Mouse (Mus musculus): Measurements from ENCODE around the gene Nanog. TPM values are rescaled to one million over a fixed set of nuclear protein-coding genes. Genes with fewer than 3 reads are reported as not detected.

Gene Nanog
- polyA plus RNA-seq, 1 experiment: 0.06 TPM

GRCm38 (mm10) chr6:122743353-122743752 is 36.1 kb downstream of the Nanog start:
- WGBS: 36% methylated on average over 11 of the region's 11 CpGs
- TF ChIP-seq POLR2A (IDR thresholded peaks at IDR 0.05; ENCODE audit: low read depth, low read length) (no peak), CTCF (conservative IDR thresholded peaks at IDR 0.05; ENCODE audit: insufficient read depth, insufficient read length, low read depth, low read length) (no peak)
- no peak overlapping the region for H3K4me3 ChIP-seq (ENCODE audit: insufficient read depth, low read depth, low read length)
- no peaks in the 10 kb centered on the region; the same call in 1 of the 2 replicates for H3K27me3 ChIP-seq (replicated peaks; ENCODE audit: control insufficient read depth, insufficient read depth, low read length)
- no peak for DNase-seq
- no peaks in the 10 kb centered on the region for H3K4me1 ChIP-seq (ENCODE audit: control insufficient read depth, insufficient read depth, low read length)
- H3K27ac ChIP-seq (ENCODE audit: insufficient read depth, low read depth, low read length): no peak overlapping the region
- no peaks in the 10 kb centered on the region for H3K36me3 ChIP-seq (ENCODE audit: control insufficient read depth, insufficient read depth, low read length)

DNA sequence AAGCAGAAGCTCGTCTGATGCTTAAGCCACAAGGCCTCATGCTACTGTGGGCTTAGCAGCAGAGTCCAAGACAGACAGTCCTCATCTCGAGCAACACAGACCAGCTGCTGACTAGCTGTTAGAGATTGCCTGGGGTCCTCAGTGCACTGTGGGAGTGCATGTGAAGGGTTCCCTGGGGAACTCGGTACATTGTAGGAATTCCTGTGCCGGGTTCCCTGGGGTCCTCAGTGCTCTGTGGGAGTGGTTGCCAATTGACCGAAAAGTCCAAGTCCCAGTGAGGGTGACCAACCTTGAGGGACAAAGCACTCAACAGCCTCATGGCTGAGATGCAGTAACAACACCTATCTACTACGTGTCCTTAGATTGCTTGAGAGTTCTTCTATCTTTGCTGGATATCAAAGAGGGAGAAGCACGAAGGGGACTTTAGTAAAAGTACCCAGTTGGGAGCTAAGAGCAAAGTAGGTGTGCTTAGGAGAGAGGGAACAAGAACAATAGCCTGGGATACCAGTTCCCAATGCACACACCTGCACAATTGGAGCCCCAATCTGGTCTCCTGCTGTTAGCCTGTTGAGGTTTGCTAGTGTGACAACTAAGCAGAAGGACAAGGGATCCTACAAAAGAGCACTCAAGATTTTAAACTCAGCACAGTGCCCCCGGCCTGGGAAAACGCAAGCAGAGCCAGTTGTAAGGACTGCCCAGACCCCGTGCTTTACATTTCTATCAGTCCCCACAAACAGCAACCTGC is 37.4 kb downstream of the Nanog start:
- Histone ChIP-seq H3K4me1 (ENCODE audit: control insufficient read depth, insufficient read depth, low read length) (no peaks in the 10 kb centered on the region), H3K36me3 (ENCODE audit: control insufficient read depth, insufficient read depth, low read length) (no peaks in the 10 kb centered on the region), H3K4me3 (ENCODE audit: insufficient read depth, low read depth, low read length) (no peak overlapping the region), H3K27me3 (replicated peaks; ENCODE audit: control insufficient read depth, insufficient read depth, low read length) (no peaks in the 10 kb centered on the region; the same call in 1 of the 2 replicates), H3K27ac (ENCODE audit: insufficient read depth, low read depth, low read length) (no peak overlapping the region)
- 67% methylated on average over 10 of the region's 10 CpGs for WGBS
- DNase-seq: no peak
- TF ChIP-seq POLR2A (IDR thresholded peaks at IDR 0.05; ENCODE audit: low read depth, low read length): no peak
- no peak for TF ChIP-seq CTCF (conservative IDR thresholded peaks at IDR 0.05; ENCODE audit: insufficient read depth, insufficient read length, low read depth, low read length)

DNA sequence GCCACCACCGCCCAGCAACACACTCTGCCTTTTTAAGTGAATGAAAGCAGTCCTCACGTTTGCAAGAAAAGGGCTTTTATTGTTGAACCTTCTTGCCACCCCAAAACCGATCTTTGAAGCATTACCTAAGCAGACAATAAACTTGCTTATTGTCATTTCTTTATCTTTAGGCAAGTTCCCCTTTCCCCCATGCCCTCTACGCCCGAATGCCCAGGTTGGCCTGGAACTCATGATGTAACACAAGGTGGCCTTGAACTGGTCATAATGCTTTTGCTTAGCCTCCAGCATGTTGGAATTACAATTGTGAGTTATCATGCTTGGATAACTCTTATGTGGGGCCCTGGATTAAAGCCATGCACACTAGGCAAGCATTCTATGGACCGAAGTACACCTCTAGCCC is 43.3 kb downstream of the Nanog start:
- Histone ChIP-seq H3K4me1 (ENCODE audit: control insufficient read depth, insufficient read depth, low read length) (no peaks in the 10 kb centered on the region), H3K27ac (ENCODE audit: insufficient read depth, low read depth, low read length) (no peak overlapping the region), H3K36me3 (ENCODE audit: control insufficient read depth, insufficient read depth, low read length) (no peaks in the 10 kb centered on the region), H3K4me3 (ENCODE audit: insufficient read depth, low read depth, low read length) (no peak overlapping the region), H3K27me3 (replicated peaks; ENCODE audit: control insufficient read depth, insufficient read depth, low read length) (no peaks in the 10 kb centered on the region)
- TF ChIP-seq CTCF (conservative IDR thresholded peaks at IDR 0.05; ENCODE audit: insufficient read depth, insufficient read length, low read depth, low read length) (no peak), POLR2A (IDR thresholded peaks at IDR 0.05; ENCODE audit: low read depth, low read length) (no peak)
- WGBS: 80% methylated on average over 6 of the region's 6 CpGs
- no peak for DNase-seq

- no peak for DNase-seq
- H3K27me3 ChIP-seq (replicated peaks; ENCODE audit: control insufficient read depth, insufficient read depth, low read length): no peaks in the 10 kb centered on the region
- no peaks in the 10 kb centered on the region for H3K4me1 ChIP-seq (ENCODE audit: control insufficient read depth, insufficient read depth, low read length)
- H3K27ac ChIP-seq (ENCODE audit: insufficient read depth, low read depth, low read length): no peak overlapping the region
- no peaks in the 10 kb centered on the region for H3K36me3 ChIP-seq (ENCODE audit: control insufficient read depth, insufficient read depth, low read length)
- no peak overlapping the region for H3K4me3 ChIP-seq (ENCODE audit: insufficient read depth, low read depth, low read length)
- WGBS: 36% methylated on average over 2 of the region's 2 CpGs
- no peak for TF ChIP-seq POLR2A (IDR thresholded peaks at IDR 0.05; ENCODE audit: low read depth, low read length)
- TF ChIP-seq CTCF (conservative IDR thresholded peaks at IDR 0.05; ENCODE audit: insufficient read depth, insufficient read length, low read depth, low read length): no peak
Measured at GRCm38 (mm10) chr6:122755913-122756312, 48.6 kb downstream of the Nanog start.

DNA sequence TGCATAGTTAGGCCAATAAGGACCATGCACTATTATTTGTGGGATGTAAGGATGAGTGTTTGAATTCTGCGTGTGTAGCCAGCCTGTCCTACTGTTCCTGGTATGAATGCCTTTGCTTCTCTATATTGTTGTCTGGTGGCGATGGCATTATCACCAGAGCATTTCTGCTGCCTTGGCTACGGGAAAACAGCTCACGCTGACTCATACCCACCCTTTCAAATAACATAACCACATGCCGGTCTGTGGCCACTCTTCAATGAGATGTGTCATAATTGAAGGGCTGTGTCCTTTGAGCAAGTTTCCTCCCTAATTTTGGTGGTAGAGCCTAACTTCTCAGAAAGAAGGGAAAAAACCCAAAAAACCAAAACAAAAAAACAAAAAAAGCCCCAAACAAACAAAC is 51.4 kb downstream of the Nanog start:
- no peaks in the 10 kb centered on the region for H3K27me3 ChIP-seq (replicated peaks; ENCODE audit: control insufficient read depth, insufficient read depth, low read length)
- TF ChIP-seq POLR2A (IDR thresholded peaks at IDR 0.05; ENCODE audit: low read depth, low read length) (no peak), CTCF (conservative IDR thresholded peaks at IDR 0.05; ENCODE audit: insufficient read depth, insufficient read length, low read depth, low read length) (no peak)
- DNase-seq: no peak
- H3K36me3 ChIP-seq (ENCODE audit: control insufficient read depth, insufficient read depth, low read length): no peaks in the 10 kb centered on the region
- WGBS: 94% methylated on average over 5 of the region's 5 CpGs
- no peak overlapping the region for H3K4me3 ChIP-seq (ENCODE audit: insufficient read depth, low read depth, low read length)
- H3K27ac ChIP-seq (ENCODE audit: insufficient read depth, low read depth, low read length): no peak overlapping the region
- no peaks in the 10 kb centered on the region for H3K4me1 ChIP-seq (ENCODE audit: control insufficient read depth, insufficient read depth, low read length)

DNA sequence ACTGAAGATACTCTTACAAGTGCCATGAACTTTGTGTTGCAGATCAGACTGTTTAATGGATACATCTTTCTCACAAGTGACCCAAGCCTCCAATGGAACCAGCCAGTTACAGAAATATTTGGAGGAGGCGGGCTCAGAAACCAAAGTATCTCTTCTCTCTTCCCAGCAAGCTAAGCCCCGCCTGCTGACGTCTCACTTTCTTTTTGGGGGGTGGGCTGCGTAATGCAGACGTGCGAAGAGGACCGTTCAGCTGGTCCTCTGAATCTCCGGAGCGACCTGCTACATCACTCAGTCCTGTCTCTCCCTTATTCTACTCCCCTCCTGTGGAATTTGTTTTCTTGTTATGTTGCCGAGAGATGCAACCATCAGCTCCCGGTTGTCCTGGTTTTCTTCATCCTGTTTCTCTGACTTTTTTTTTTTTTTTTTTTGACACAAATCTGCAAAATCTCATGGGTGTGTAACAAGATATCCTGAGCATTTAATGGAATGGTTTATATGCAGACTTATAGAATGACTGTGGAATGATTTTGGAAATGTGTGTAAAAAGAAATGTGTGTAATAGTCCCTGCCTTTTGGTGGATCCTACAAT is 53.8 kb downstream of the Nanog start:
- whole genome bisulfite sequencing: 3% methylated on average over 11 of the region's 11 CpGs

GRCm38 (mm10) chr6:122761901-122762300 is 54.6 kb downstream of the Nanog start:
- no peaks in the 10 kb centered on the region for H3K27me3 ChIP-seq (replicated peaks; ENCODE audit: control insufficient read depth, insufficient read depth, low read length)
- DNase-seq: no peak
- no peak overlapping the region for H3K4me3 ChIP-seq (ENCODE audit: insufficient read depth, low read depth, low read length)
- no peak overlapping the region for H3K27ac ChIP-seq (ENCODE audit: insufficient read depth, low read depth, low read length)
- no peaks in the 10 kb centered on the region for H3K36me3 ChIP-seq (ENCODE audit: control insufficient read depth, insufficient read depth, low read length)
- TF ChIP-seq CTCF (conservative IDR thresholded peaks at IDR 0.05; ENCODE audit: insufficient read depth, insufficient read length, low read depth, low read length) (no peak), POLR2A (IDR thresholded peaks at IDR 0.05; ENCODE audit: low read depth, low read length) (no peak)
- no peaks in the 10 kb centered on the region for H3K4me1 ChIP-seq (ENCODE audit: control insufficient read depth, insufficient read depth, low read length)

More for the DNA sequence above, 53.8 kb downstream of the Nanog start:
- DNase-seq: peak; percentile 53
- H3K4me3 ChIP-seq (ENCODE audit: insufficient read depth, low read depth, low read length): peak overlapping the region; percentile 69
- H3K36me3 ChIP-seq (ENCODE audit: control insufficient read depth, insufficient read depth, low read length): no peaks in the 10 kb centered on the region
- TF ChIP-seq POLR2A (IDR thresholded peaks at IDR 0.05; ENCODE audit: low read depth, low read length): no peak
- no peaks in the 10 kb centered on the region for H3K4me1 ChIP-seq (ENCODE audit: control insufficient read depth, insufficient read depth, low read length)
- no peak overlapping the region for H3K27ac ChIP-seq (ENCODE audit: insufficient read depth, low read depth, low read length)
- no peaks in the 10 kb centered on the region for H3K27me3 ChIP-seq (replicated peaks; ENCODE audit: control insufficient read depth, insufficient read depth, low read length)

Data from kidney, adult 2 months (tissue).